Mouse (Mus musculus) megakaryocyte progenitor cell, adult 5-6 weeks (primary cell): ENCODE measurements around the gene Phf11c. TPM values are rescaled to one million over a fixed set of nuclear protein-coding genes. Genes with fewer than 3 reads are reported as not detected.
"Not testable (repeated sequence)": the region's sequence is repeated elsewhere in the genome, so short reads cannot be mapped to it uniquely, and the experiment has no call there.

Experiments used
- ATAC-seq: replicated peaks from 2 replicates; pipeline ENCODE4 v1.8.0; 2016; ENCODE audit warnings: mild to moderate bottlenecking, moderate TSS enrichment, inconsistent platforms; ENCODE audit not compliant: poor library complexity
- total RNA-seq, 2 experiments: library from RNA; stranded (forward) in 1 of 2; stranded (reverse) in 1 of 2; fragments of 157-497, 149-512 nt in 1 of 2; fragments of 200-1000 nt in 1 of 2; gene quantifications; 2 replicates each; pipeline versions ENCODE4 v1.2.3 to v1.2.4; 2015 to 2017

Gene Phf11c
- 1.4 and 1.5 TPM in 2 replicates for total RNA-seq (2015)
- total RNA-seq (2017) = 1.2 and 1.4 TPM in 2 replicates

DNA sequence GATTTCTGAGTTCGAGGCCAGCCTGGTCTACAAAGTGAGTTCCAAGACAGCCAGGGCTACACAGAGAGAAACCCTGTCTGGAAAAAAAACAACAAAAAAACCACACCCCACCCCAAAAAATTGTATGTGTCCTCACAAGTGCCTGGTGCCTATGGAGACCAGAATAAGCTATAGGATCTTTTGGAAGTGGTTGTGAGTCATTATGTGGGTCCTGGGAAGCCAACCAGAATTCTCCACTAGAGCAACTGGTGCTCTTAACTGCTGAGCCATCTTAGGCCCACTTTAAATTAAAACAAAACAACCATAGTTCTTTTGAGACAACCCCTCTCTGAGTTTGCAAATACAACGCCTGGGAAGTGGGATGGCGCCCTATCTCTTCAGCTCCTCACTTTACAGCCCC is at the start of gene Phf11c:
Phf11c (minus strand) TSS at position 101 of the 400 bp plus-strand sequence.
- no peak for ATAC-seq

DNA sequence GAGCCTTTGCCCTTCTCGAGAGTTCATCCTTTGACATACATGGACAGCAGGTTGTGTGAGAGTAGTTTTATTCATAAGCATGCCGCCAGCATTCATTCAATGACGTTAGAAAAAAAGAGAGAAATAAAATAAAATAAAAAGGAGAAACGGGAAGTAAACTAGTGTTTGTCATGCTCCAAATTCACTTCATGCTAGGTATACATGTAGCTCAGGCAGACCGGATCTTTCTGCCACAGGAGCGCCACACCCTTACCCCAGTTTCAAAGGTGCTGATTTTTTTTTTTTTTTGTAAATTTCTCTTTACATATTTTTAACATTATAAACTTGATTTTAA is 46.3 kb upstream of the Phf11c start:
- no peak for ATAC-seq

DNA sequence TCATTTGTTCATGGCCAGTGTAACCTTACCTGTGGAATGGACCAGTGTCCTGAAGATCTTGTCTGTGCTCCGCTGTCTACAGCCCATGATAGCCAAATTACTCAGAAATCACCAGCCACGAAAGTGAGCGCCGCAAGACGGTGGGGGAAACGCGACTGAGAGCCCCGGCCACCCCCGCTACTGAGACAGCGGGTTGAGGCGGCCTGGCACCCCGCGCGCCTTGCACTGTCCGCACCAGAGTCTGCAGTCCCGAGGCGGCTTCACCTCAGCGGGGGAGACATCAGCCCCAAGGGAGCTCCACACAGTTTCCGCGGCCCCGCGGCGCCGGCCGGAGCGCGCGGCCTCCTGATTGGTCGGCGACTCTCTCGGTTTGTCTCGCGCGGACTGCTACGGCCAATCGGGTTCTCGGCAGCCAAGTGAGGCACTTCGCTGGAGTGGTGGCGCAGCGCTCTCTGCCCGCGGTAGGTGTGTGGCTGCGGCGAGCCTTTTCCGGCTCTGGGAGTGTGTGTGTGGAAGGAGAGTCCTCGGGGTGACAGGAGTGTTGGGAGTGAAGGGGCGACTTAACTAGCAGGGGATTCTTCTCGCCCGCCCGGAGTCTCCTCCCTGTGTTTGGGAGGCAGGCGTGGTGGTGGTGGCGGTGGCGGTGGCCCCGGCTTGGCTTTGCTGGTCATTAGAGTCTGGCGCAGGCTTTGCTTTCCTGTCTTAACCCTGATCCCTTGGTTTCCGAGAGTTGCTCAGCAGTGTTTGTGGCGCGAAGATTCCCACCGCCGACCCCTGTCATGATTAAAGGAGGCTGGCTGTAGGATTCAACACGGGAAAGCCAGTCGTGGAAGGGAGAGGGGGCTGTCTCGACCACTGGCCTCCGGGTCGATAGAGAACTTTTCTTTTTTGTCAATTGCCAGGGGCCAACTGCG is 45.6 kb upstream of the Phf11c start, which contains the start of the genes Setdb2 and Cab39l:
Setdb2 (minus strand) TSS at position 327 of the 914 bp plus-strand sequence.
Cab39l (plus strand) TSS at position 415 of the 914 bp plus-strand sequence.
- ATAC-seq = peak; percentile 94

DNA sequence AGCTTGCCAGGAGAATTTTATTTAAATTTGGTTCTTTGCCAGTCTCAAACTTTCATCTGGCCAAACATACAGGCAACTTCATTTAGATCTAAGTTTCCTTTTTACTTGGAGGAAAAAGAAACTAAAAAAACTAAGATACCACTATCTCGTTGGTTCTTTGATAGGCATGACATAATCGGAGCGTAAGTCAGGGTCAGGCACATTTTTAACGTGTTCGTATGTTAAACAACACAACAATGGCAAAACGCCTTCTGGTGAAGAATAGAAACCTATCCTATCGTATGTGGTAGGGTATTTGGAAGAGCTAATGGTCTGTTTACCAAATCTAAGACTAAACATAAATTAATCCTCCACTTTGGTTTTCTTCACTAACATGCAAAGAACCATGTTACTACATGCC is 44.9 kb upstream of the Phf11c start:
- ATAC-seq = no peak

DNA sequence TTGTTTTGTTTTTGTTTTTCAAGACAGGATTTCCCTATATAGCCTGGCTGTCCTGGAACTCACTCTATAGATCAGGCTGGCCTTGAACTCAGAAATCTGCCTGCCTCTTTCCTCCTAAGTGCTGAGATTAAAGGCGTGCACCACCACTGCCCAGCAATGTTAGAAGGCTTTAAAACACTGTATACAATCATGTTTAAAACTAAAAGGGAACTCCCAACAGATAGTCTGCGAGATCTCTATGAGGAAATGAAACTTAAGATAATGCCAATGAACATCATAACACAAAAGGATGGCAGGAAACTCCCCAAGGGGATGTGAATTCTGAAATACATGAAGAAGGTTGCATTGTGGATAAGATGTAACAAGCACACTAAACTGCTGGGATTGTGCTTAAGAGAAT is 43.3 kb upstream of the Phf11c start:
- no peak for ATAC-seq

DNA sequence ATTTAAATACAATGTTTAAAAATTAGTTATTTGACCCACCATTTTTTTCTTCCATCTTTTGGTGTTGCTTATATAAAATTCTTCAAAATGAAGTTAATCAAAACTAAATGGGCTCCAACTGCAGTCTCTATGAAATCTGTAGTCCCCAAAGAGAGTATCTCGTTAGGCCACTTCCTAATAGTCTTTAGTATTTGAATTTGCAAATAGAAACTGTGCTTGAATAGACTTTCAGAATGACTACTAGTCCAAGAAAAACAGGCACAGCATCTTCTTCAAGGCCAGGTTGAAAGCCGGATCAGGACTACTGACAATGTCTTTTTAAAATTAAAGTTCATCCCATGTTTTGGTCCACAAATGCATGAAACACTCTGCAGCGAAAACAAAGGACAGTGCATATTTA is 42.2 kb upstream of the Phf11c start:
- ATAC-seq = no peak

DNA sequence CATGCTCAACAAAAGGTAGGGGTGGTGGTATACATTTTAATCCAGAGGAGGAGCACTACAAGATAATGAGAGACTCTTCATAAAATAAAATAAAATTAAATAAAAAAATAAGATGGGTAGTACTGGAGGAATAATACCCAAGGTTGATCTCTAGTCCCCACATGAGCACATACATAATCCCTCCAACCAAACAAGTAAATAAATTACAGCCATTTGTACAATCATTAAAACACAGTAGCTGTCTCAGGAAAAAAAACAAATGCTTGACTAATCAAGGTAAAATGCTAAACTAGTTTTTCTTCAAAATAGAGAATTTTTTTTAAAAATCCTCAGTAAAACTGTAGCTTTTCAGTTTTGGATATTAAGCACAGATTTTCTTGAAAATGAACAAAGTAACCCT is 40.0 kb upstream of the Phf11c start:
- no peak for ATAC-seq

DNA sequence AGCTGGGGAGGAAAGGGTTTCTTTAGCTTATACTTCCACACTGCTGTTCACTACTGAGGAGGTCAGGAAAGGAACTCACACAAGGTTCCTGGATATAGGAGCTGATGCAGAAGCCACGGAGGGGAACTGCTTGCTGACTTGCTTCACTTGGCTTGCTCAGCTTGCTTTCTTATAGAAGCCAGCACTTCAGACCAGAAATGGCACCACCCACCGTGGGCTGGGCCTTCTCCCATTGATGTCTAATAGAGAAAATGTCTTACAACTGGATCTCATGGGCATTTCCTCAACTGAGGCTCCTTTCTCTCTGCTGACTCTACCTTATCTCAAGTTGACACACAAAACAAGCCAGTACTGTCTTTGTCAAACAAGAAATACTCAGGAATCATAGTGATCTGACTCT is 38.7 kb upstream of the Phf11c start:
- peak; percentile 55; the same call in 1 of the 2 replicates for ATAC-seq

DNA sequence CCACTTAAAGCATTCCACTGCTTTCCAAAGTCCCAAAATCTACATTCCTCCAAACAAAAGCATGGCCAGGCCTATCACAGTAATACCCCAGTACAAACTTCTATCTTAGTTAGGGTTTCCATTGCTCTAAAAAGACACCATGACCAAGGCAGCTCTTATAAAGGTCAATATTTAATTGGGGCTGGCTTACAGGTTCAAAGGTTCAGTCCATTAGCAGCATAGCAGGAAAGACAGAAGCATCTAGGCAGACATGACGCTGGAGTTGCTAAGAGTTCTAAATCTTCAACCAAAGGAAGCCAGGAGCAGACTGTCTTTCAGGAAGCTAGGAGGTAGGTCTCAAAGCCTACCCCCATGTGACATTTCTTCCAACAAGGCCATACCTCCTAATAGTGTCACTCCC is 35.4 kb upstream of the Phf11c start:
- no peak for ATAC-seq

DNA sequence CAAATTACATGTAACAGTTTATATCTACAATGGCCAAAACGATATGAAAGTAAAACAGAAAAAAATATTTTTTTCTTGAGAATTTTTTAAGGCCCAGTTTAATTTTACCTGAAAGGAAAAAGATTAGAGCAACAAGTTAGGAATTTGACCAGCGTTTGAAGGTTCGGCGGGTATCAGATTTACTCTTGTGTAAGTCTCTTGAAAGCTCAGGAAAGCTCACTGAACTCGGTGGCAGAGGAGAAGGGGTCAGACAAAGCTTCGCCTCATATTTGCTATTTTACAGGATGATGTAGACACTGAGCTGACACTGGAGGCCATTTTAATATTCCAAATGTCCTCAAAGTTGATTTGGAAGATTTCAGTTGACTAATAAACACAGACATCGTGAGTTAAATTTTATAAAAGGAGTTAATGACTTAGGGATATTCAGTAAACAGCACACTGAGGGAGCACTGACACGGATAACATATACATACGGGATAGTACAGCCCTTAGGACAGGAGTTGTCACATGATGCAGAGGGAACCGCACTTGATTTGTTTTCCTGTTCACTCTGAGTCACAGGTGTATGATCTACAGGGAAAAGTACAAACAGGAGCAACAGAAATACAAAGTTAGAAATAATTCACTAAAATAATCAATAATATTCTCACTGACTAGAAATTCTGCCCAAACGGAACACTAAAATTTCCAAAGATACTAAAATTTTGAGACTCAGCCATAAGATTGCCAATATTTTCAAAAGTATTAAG is 27.9 kb upstream of the Phf11c start:
- ATAC-seq = no peak

DNA sequence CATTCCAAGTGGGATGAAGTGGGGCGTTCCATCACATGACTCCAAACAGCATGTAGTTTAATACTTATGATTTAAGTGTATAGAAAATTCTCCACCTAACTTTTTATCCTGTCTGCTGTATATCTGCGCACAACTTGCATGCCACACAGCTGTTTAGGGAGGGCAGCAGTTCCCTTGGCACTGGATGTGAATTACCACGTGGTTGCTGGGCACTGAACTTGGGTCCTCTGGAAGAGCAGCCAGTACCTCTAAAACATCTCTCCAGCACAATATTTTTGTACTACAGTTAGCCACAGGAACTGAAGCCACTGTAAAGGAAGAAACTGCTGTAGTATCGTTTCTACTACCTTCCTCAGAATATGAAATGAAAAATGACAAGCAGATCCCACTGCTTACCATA is 23.0 kb upstream of the Phf11c start:
- ATAC-seq = no peak

DNA sequence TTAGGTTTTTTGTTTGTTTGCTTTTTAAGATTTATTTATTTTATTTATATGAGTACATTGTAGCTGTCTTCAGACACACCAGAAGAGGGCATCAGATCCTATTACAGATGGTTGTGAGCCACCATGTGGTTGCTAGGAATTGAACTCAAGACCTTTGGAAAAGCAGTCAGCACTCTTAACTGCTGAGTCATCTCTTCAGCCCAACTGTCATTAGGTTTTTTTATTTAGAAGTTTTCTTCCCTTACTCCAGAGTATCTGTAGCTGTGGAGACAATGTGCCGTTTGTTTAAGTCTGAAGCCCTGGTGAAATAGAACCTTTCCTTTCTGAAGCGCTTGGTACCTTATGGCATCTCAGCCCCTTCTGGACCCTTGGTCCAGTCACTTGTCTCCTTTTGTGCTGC is 19.8 kb upstream of the Phf11c start:
- ATAC-seq = not testable (repeated sequence)

DNA sequence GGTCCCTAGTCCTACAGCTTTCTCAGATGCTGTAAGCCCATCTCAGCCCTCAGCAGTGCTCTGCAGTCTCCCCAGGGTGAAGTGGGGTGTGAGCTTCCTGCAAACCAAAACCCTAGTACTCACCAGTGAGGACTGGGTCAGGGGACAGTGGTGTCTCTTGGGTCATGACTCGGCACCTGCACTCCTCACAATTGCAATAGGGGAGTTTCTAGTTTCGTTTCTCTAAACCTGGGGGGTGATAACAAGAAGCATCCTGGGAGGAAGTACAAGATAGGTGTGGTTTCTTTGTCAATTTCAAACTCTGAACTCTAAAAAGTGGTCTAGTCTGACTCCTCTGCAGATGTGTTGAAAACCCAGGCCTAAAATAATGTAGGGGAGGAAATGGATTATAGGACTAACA is 1.8 kb upstream of the Phf11c start:
- ATAC-seq = peak; percentile 79

DNA sequence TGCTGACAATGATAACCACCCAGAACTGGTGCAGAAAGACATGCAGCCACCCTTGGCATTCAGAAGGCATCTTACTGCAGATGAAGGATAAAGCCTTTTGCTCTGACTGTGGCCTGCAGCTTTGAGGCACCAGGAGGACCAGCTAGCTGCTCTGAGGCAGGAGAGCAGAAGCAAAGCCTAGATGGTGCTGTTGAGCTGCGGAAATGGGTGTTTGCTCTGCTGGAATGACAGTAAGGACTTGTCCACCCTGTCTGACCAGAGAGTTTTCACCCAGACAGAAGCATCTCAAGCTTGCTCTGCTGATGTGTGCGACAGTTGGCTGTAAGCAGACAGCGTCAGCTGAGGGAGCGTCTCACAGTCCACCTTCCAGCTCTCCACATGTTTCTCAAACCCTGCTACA is 5.0 kb downstream of the Phf11c start:
- not testable (repeated sequence) for ATAC-seq

DNA sequence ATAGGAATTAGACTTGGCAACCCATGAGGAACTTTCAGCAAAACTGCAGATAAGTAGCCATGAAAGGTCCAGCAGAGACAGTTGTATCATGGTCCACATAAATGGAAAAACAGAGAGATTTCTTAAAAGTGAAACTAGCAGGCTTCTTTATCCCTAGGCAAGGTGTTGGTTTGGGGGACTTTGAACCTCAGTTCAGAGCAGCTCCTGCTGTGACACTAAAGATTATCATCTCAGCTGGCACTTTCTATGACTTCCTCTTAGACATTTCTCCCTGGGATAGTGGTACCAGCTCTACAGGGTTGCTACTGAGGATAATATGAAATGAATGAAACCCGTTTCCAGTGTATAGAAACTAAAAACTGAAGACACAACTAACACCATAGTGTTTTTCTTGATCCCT is 5.6 kb downstream of the Phf11c start:
- ATAC-seq = no peak

DNA sequence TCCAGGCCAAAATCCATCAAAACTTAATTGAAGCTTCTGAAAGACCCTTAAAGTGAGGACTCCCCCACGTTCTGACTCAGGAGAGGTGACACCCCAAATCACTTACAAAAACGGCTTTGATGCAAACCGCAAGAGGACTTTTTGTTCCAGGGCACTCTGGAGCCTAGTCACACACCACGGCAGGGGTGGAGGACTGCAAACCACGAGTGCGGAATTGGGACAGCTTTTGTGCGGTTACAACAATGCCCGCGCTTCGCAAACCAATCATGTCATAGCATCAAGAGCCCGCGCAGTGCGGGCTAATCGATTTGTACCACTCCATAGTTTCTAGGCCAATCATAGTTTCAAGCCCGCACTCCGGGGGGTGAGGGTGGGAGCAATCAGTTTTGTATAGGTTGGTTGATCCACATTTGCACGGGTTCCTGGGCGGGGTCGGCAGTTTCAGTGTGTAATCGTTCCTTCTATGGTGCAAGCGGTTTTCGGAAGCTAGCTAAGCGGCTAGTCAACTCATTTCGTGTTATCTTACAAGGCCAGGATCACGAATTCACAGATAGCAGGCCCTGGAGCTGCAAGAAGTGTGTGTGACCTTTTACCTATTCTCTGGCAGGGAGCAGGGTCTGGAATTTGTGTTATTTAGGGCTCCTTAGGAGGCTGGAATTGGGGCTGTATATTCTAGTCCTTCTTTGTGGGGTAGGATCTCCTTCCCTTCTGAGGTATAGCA is 24.7 kb downstream of the Phf11c start:
- ATAC-seq = no peak

DNA sequence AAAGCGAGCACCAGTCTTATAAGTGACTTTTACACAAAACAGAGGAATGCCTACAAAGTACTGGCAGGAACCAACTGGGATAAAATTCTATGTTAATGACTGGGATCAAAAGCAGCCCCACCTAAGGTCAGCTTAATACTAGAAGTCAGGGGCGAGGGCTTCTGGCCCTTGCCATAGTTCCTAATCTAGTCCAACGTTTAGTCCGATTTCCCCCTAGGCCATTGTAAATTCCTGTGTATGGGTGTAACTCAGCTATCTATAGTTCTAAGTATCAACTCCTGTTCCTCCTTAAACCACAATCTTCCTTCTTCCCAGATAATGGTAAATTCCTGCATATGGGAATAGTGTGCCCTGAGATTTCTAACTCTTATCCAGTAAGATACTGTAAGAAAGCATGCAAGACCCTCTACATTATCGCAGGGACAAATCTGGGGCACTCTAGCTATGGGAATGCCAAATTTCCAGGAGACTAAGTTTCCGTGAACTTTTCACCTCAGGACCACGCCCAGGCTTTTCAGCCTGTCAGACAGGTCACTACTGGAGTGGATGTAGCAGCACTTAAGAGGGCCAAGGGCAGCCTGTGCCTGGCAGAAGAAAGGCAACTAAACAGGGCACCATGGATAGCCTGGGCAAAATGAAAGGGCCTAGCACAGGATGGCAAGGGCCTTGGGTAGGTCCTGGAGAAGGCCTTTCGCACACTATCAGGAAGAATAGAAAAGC is 28.6 kb downstream of the Phf11c start:
- no peak for ATAC-seq

DNA sequence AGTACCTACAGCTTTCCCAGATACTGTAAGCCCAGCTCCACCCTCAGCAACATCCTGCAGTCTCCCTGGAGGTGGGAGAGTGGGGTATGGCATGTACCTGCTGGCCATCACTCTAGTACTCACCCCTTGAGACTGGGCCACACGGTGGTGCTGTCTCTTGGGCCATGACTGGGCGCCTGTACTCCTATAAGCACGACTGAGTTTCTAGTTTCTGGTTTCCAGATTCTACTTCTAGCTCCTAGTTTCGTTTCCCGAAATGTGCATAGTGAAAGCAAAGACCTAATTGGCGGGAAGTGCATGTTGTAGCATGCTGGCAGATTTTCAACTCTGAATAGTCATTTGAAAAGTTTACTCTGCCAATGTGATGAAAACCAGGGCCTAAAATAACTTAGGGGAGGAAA is 29.9 kb downstream of the Phf11c start, which contains the start of gene Phf11d:
Phf11d (minus strand) TSS at position 227 of the 401 bp plus-strand sequence.
- ATAC-seq = peak; percentile 48

DNA sequence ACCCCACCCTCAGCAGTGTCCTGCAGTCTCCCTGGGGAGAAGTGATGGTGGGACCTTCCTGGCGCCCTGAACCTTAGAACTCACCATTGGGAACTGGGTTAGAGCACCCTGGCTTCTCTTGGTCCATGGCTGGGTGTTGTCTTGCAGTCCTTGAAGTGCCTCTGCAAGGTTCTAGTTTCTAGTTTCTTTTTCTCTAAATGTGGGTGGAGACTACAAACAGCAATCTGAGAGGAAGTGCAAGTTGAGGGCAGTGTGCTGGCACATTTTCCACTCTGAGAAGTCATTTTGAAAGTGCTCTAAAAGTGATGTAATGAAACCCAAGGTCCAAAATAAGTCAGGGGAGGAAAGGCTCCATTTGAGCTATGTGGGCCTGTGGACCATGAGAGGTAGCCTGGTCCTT is 54.0 kb downstream of the Phf11c start, which contains the start of gene Phf11b:
Phf11b (minus strand) TSS at position 163 of the 400 bp plus-strand sequence.
- peak; percentile 96 for ATAC-seq

DNA sequence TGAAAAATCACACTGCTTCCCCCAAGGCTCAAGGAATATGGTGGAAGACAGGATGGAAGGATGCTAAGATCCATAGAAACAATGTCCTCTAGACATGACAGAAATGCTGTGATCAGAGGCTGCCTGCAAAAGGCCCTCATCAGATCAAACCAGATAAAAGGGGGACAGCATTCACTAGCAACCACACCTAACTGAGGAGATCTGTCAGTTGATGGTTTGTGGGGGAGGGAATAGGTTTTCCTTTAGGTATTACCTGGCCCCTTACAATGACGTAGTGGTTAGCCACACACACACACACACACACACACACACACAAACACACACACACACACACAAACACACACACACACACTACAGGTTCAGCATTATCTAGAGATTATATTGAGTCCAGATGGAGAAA is 55.6 kb downstream of the Phf11c start:
- no peak for ATAC-seq
